Mouse (Mus musculus) myocyte (in vitro differentiated cells): Measurements from ENCODE around the gene Clrn3. TPM values are rescaled to one million over a fixed set of nuclear protein-coding genes. Genes with fewer than 3 reads are reported as not detected.

Experiments used
- H3K27me3 ChIP-seq: one replicate; pipeline ENCODE4 v1.6.1; 2011; ENCODE audit not compliant: control insufficient read depth, insufficient read depth, insufficient read length
- H3K36me3 ChIP-seq: one replicate; pipeline ENCODE4 v1.6.1; 2011; ENCODE audit not compliant: control insufficient read depth, insufficient read depth
- H3K4me2 ChIP-seq: one replicate; pipeline ENCODE4 v1.6.1; 2011; ENCODE audit warnings: low read depth, control low read depth
- H3K4me3 ChIP-seq: one replicate; pipeline ENCODE4 v1.5.1; 2011; ENCODE audit warnings: mild to moderate bottlenecking, control low read depth, moderate library complexity
- H3K79me2 ChIP-seq: one replicate; pipeline ENCODE4 v1.6.1; 2011; ENCODE audit not compliant: control insufficient read depth, insufficient read depth
- H3ac ChIP-seq: one replicate; pipeline ENCODE4 v1.6.1; 2011; ENCODE audit not compliant: control insufficient read depth, insufficient read length
- CEBPB ChIP-seq: IDR thresholded peaks from 2 replicates; pipeline ENCODE4 v1.6.1; 2011; ENCODE audit warnings: mild to moderate bottlenecking, moderate library complexity; ENCODE audit not compliant: poor library complexity, insufficient read depth, severe bottlenecking
- E2F4 ChIP-seq: IDR thresholded peaks from one replicate; pipeline ENCODE4 v1.6.1; 2011; ENCODE audit warnings: mild to moderate bottlenecking, control low read depth, moderate library complexity; ENCODE audit not compliant: insufficient read depth
- MAX ChIP-seq: IDR thresholded peaks from one replicate; pipeline ENCODE4 v1.6.1; 2011; ENCODE audit warnings: low read depth, mild to moderate bottlenecking, control low read depth
- MYOD1 ChIP-seq, 3 experiments: IDR thresholded peaks; one replicate each; pipeline ENCODE4 v1.6.1; 2011; ENCODE audit warnings: control low read depth in 2 of 3, low read depth in 2 of 3, mild to moderate bottlenecking in 2 of 3, moderate library complexity in 1 of 3; ENCODE audit not compliant: insufficient read length in 2 of 3, control insufficient read depth in 1 of 3
- MYOG ChIP-seq, 3 experiments: IDR thresholded peaks; one replicate each; pipeline ENCODE4 v1.6.1; 2011; ENCODE audit warnings: control low read depth in 2 of 3, low read depth in 2 of 3, mild to moderate bottlenecking in 2 of 3; ENCODE audit not compliant: insufficient read length in 2 of 3, control insufficient read depth in 1 of 3, insufficient read depth in 1 of 3
- POLR2A ChIP-seq: IDR thresholded peaks from one replicate; pipeline ENCODE4 v1.6.1; 2011; ENCODE audit warnings: low read depth, mild to moderate bottlenecking, control low read depth, moderate library complexity; ENCODE audit not compliant: insufficient read length
- POLR2AphosphoS2 ChIP-seq: IDR thresholded peaks from one replicate; pipeline ENCODE4 v1.6.1; 2011; ENCODE audit warnings: low read depth, control low read depth; ENCODE audit not compliant: insufficient read length
- REST ChIP-seq: IDR thresholded peaks from one replicate; pipeline ENCODE4 v1.6.1; 2011; ENCODE audit warnings: mild to moderate bottlenecking, control low read depth, moderate library complexity; ENCODE audit not compliant: insufficient read depth, insufficient read length
- SRF ChIP-seq: IDR thresholded peaks from one replicate; pipeline ENCODE4 v1.6.1; 2011; ENCODE audit warnings: low read depth; ENCODE audit not compliant: control insufficient read depth, insufficient read length
- TCF12 ChIP-seq: IDR thresholded peaks from one replicate; pipeline ENCODE4 v1.6.1; 2011; ENCODE audit warnings: mild to moderate bottlenecking, control low read depth; ENCODE audit not compliant: poor library complexity, insufficient read depth, severe bottlenecking
- TCF3 ChIP-seq: IDR thresholded peaks from one replicate; pipeline ENCODE4 v1.6.1; 2011; ENCODE audit warnings: low read depth, control low read depth; ENCODE audit not compliant: insufficient read length
- USF1 ChIP-seq: IDR thresholded peaks from one replicate; pipeline ENCODE4 v1.6.1; 2011; ENCODE audit warnings: low read depth, mild to moderate bottlenecking, control low read depth, moderate library complexity
- polyA plus RNA-seq: library from polyadenylated mRNA; unstranded; fragments of >200 nt; fragmentation: generic; extraction: Trizol; gene quantifications from one replicate; pipeline ENCODE4 v1.2.1, GENCODE M21; 2012; ENCODE audit warnings: missing spikeins

Gene Clrn3
- polyA plus RNA-seq, 1 experiment, result not detected

GRCm38 (mm10) chr7:135521755-135522512 lies 6.5 kb downstream of the Clrn3 start:
- no peaks in the 10 kb centered on the region for H3K79me2 ChIP-seq
- no peaks in the 10 kb centered on the region for H3K27me3 ChIP-seq
- TF ChIP-seq USF1, result no peak
- TF ChIP-seq MYOD1 (IDR thresholded peaks at IDR 0.05; ENCODE audit: control insufficient read depth in 1 of 3, insufficient read length in 2 of 3, low read depth in 2 of 3), result no peak
- TF ChIP-seq E2F4, result no peak
- TF ChIP-seq MAX, result no peak
- no peak overlapping the region for H3K4me2 ChIP-seq
- H3K36me3 ChIP-seq, result no peaks in the 10 kb centered on the region
- no peak overlapping the region for H3K4me3 ChIP-seq
- H3ac ChIP-seq, result no peak overlapping the region

DNA sequence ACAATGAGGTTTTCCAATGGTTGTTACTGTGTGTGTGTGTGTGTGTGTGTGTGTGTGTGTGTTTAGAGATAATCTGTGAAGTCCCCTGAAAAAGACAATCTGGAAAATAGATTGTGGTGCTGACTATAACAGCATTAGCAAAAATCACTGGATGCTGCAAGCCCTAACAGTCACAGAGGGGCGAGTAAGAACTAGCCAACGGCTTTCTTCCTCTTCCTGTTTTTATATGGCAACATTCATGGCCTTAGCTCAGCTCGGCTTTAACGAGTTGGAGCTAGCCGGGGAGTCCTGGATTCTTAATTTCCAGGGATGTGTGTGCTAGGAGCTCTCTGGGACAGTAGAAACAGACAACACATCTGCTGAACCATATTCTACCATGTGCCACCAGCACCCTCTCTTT lies 8.2 kb downstream of the Clrn3 start:
- no peaks in the 10 kb centered on the region for H3K36me3 ChIP-seq

DNA sequence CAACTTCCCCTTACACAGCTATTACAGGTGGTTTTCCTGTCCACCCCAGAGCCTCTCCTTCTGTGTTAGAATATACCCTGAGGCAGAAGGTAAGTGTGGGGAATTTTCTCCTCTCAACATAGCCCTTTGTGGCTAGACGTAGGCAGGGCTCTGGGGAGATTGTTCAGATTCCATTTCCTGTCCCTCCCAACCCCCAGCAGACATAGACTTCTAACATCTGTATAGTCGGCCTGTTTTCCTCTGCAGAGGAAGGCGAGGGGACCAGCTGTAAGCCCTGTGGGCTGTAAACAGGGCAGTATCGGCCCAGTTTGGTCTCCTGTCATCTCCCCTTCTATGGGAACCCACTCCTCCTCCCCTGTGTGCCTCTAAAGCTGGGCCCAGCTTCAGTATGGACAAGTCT lies 11.3 kb downstream of the Clrn3 start:
- no peak overlapping the region for H3K4me2 ChIP-seq
- no peak overlapping the region for H3K4me3 ChIP-seq
- H3K27me3 ChIP-seq, result no peaks in the 10 kb centered on the region
- no peak overlapping the region for H3ac ChIP-seq
- TF ChIP-seq E2F4 (no peak), POLR2A (no peak), TCF12 (no peak), POLR2AphosphoS2 (no peak), REST (no peak), CEBPB (no peak), SRF (no peak), MYOD1 (IDR thresholded peaks at IDR 0.05; ENCODE audit: control insufficient read depth in 1 of 3, insufficient read length in 2 of 3, low read depth in 2 of 3) (no peak), TCF3 (no peak), MAX (no peak), USF1 (no peak), MYOG (IDR thresholded peaks at IDR 0.05; ENCODE audit: control insufficient read depth in 1 of 3, insufficient read depth in 1 of 3, insufficient read length in 2 of 3, low read depth in 2 of 3) (no peak)
- H3K79me2 ChIP-seq, result no peaks in the 10 kb centered on the region
- no peaks in the 10 kb centered on the region for H3K36me3 ChIP-seq

More for the DNA sequence above, 8.2 kb downstream of the Clrn3 start:
- Histone ChIP-seq H3ac (no peak overlapping the region), H3K4me2 (no peak overlapping the region), H3K79me2 (no peaks in the 10 kb centered on the region), H3K27me3 (no peaks in the 10 kb centered on the region), H3K4me3 (no peak overlapping the region)
- TF ChIP-seq MYOG (IDR thresholded peaks at IDR 0.05; ENCODE audit: control insufficient read depth in 1 of 3, insufficient read depth in 1 of 3, insufficient read length in 2 of 3, low read depth in 2 of 3), result no peak
- TF ChIP-seq POLR2AphosphoS2, result no peak
- TF ChIP-seq MAX, result no peak
- no peak for TF ChIP-seq USF1
- TF ChIP-seq POLR2A, result no peak
- no peak for TF ChIP-seq REST
- no peak for TF ChIP-seq CEBPB
- no peak for TF ChIP-seq MYOD1 (IDR thresholded peaks at IDR 0.05; ENCODE audit: control insufficient read depth in 1 of 3, insufficient read length in 2 of 3, low read depth in 2 of 3)
- TF ChIP-seq E2F4, result no peak

DNA sequence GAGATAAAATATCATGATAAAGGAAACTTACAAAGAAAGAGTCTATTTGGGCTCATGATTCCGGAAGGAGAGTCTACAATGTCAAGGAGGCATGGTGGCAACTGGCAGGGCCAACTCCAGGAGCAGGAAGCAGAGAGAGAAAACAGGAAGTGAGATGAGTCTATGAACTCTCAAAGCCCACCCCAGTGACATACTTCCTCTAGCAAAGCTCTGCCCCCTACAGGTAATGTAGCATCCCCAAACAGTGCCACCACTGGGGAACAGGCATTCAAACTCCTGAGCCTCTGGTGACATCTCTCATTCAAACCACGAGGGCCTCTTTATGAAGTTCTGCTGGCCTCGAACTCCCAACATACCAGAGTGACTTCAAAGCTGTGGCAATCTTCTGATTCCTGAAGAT lies 16.7 kb downstream of the Clrn3 start:
- H3K79me2 ChIP-seq, result no peaks in the 10 kb centered on the region
- H3K4me3 ChIP-seq, result no peak overlapping the region
- H3K4me2 ChIP-seq, result no peak overlapping the region
- H3ac ChIP-seq, result no peak overlapping the region
- no peaks in the 10 kb centered on the region for H3K36me3 ChIP-seq
- no peaks in the 10 kb centered on the region for H3K27me3 ChIP-seq
- TF ChIP-seq POLR2AphosphoS2 (no peak), CEBPB (no peak), E2F4 (no peak), MAX (no peak), TCF3 (no peak), TCF12 (no peak), MYOD1 (IDR thresholded peaks at IDR 0.05; ENCODE audit: control insufficient read depth in 1 of 3, insufficient read length in 2 of 3, low read depth in 2 of 3) (no peak), MYOG (IDR thresholded peaks at IDR 0.05; ENCODE audit: control insufficient read depth in 1 of 3, insufficient read depth in 1 of 3, insufficient read length in 2 of 3, low read depth in 2 of 3) (no peak), USF1 (no peak), REST (no peak), SRF (no peak), POLR2A (no peak)

DNA sequence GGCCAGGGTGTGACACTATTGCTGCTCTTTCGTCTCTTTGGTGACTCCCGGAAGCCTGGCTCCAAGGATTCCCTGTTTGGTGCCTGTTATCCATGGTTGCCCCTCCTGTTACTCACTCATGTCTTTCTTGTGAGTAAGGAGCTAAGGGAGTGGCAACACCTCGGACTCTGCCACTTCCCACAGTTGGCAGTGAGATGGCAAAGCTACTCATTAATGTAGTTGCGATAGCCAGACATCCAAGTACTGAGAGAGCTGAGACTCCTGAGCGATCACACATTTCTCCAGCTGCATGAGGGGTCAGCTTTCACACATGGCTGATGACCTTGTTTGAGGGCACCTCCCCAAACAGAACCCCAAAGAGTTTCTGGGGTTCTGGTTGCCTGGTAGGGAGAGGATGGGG lies 18.0 kb downstream of the Clrn3 start:
- Histone ChIP-seq H3K4me3 (no peak overlapping the region), H3K27me3 (no peaks in the 10 kb centered on the region), H3K79me2 (no peaks in the 10 kb centered on the region), H3K36me3 (no peaks in the 10 kb centered on the region), H3K4me2 (no peak overlapping the region), H3ac (no peak overlapping the region)
- TF ChIP-seq MYOG (IDR thresholded peaks at IDR 0.05; ENCODE audit: control insufficient read depth in 1 of 3, insufficient read depth in 1 of 3, insufficient read length in 2 of 3, low read depth in 2 of 3) (no peak), SRF (no peak), TCF3 (no peak), CEBPB (no peak)
